Mouse (Mus musculus): ENCODE results near the gene Ikzf5. TPM values are rescaled to one million over a fixed set of nuclear protein-coding genes. Genes with fewer than 3 reads are reported as not detected.
A peak's percentile ranks its signal among the peaks of the same experiment; 100 is the strongest.

Gene Ikzf5
- polyA plus RNA-seq, 1 experiment from 2014 or later = 18.2 TPM

DNA sequence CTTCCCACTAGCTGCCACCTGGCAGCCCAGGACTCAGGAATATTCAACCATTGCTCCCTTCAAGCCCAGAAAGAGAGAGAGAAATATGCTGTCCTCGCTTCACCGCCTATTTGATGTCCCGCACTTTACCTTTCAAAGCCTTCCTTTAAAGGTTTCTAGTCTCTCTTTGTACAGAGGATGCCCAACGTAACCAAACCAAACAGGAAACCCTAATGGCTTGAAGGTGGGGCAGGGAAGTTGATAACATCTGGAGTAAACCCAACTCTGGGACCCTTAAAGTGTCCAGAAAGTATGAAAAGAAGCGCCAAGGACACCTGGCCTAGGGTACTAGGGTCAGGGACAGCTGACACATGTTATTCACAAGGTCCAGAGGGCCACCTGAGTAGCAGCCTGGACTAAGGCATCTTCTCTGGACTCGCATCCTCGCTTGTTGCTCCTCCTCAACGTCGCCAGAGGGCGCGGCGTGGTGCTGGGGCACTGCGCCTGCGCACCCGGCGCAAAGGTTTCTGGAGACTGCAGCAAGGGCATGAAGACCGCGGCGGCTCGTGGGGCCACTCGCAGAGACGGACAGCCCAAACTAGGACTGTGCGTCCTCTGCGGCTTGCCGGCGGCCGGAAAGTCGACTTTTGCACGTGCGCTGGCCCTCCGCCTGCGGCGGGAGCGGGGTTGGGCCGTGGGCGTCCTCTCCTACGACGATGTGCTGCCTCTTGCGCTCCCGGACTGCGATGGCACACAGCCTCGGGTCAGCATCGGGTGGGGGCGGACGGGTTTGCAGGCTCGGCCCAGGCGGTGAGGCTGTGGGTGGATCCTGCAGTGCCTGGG lies 39.5 kb downstream of the Ikzf5 start, which contains the start of gene Pstk:
TSS of gene Pstk (plus strand) at position 494 of the 822 bp plus-strand sequence.
- peak within 1 kb of the TSS; percentile 95 for H3K27ac ChIP-seq (ENCODE audit: low read length)
- ATAC-seq (ENCODE audit: insufficient number of reproducible peaks, insufficient read depth, low FRiP score, low read depth) = peak; percentile 94
- peak within 1 kb of the TSS; percentile 73 for H3K9ac ChIP-seq (replicated peaks; ENCODE audit: low read depth, low read length)
- H3K36me3 ChIP-seq (ENCODE audit: control insufficient read depth, insufficient read depth, low read length) = peaks cover 8% of the 10 kb centered on the region; the same call in 1 of the 2 replicates
- H3K4me2 ChIP-seq (replicated peaks; ENCODE audit: low read depth, low read length) = peak within 1 kb of the TSS; percentile 55
- 0 out of 2 replicates have a peak, but pooled peaks cover 3% of the 10 kb centered on the region for H3K4me1 ChIP-seq (ENCODE audit: control insufficient read depth, insufficient read depth, low read length)
- 4% methylated on average over 47 of the region's 47 CpGs for WGBS
- peak within 1 kb of the TSS; percentile 58 for H3K4me3 ChIP-seq (ENCODE audit: low read depth, low read length)
- no peaks in the 10 kb centered on the region for H3K9me3 ChIP-seq (ENCODE audit: control insufficient read depth, low read depth, low read length)
- no peaks in the 10 kb centered on the region for H3K27me3 ChIP-seq (ENCODE audit: control insufficient read depth, insufficient read depth, low read length)

DNA sequence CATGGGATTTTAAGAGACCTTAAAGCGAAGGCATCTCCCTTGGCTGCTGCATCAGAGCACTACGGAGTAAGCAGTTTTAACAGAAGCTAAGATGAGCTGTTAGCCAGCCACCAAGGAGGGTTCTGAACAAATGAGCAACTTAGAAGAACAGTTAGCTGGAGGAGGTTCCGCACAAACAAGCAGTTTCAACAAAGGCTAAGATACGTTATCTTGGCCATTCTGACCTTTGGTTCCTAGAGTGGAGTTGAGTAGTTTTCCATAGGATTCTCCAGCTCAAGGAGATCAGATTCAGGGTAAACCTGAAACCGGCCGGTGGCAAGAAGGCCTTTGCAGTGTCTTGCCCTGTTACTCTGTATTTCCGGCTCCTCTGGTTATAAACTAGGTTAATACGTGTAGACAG lies 46.2 kb downstream of the Ikzf5 start:
- no peak for ATAC-seq (ENCODE audit: insufficient number of reproducible peaks, insufficient read depth, low FRiP score, low read depth)
- Histone ChIP-seq H3K4me3 (ENCODE audit: low read depth, low read length) (no peak overlapping the region), H3K36me3 (ENCODE audit: control insufficient read depth, insufficient read depth, low read length) (no peaks in the 10 kb centered on the region), H3K9me3 (ENCODE audit: control insufficient read depth, low read depth, low read length) (no peaks in the 10 kb centered on the region), H3K4me2 (replicated peaks; ENCODE audit: low read depth, low read length) (no peak overlapping the region), H3K27me3 (ENCODE audit: control insufficient read depth, insufficient read depth, low read length) (no peaks in the 10 kb centered on the region), H3K9ac (replicated peaks; ENCODE audit: low read depth, low read length) (no peak overlapping the region), H3K4me1 (ENCODE audit: control insufficient read depth, insufficient read depth, low read length) (peaks cover 4% of the 10 kb centered on the region; the same call in 1 of the 2 replicates), H3K27ac (ENCODE audit: low read length) (no peak overlapping the region; the same call in 1 of the 2 replicates)
- 82% methylated on average over 8 of the region's 8 CpGs for WGBS

DNA sequence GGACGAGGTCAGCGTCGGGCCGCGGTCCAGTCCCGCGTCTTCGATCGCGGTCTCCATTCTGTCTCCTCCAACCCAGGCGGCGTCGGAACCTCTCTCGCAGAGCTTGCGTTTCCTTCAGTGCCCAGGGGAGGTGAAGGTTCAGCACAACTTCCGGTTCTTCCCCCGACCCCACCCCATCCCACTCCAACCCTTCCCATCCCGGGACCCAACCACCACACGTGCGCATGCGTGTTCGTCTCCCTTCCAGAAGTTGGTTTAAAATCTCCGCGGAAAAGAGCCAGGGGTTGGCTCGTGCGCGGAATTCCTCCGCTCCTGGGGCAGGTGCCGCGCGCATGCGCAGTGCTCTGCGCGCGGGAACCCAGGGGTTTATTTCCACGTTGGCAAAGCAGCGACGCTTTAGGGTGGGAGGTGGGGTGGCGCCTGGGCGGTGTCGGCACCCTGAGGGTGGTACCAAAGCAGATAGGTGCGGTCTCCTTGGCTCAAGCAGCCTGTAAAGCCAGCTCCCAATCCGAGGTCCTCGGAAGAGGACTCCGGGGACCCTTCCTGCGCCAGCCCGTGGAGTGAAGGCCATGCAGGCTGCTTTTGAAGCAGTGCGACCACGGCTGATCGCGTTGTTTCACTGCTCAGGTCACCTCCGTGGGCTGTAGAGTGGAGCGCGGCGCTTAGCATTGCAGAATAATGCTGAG lies 47.6 kb downstream of the Ikzf5 start, which contains the start of gene 2310057M21Rik:
TSS of gene 2310057M21Rik (minus strand) at position 145 of the 686 bp plus-strand sequence.
- WGBS = under 1% methylated on average over 55 of the region's 55 CpGs

DNA sequence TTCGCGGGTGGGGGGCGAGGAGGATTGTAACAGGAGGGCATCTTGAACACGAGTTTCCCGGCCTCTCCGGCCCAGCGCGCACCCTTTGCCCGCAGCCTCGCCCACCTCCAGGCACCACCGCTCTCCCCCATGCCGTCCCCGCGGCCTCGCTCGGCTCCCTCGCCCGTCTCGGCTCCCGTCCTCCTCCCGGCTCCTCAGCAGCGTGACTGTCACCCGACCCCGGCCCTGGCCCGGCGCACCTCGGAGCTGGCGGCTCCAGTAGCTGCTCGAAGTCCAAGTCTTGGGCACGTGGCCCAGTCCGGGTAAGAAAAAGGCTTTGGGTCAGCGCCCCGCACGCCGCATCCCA lies 48.1 kb downstream of the Ikzf5 start:
- Histone ChIP-seq H3K27me3 (ENCODE audit: control insufficient read depth, insufficient read depth, low read length) (no peaks in the 10 kb centered on the region), H3K9ac (replicated peaks; ENCODE audit: low read depth, low read length) (peak overlapping the region; percentile 87), H3K36me3 (ENCODE audit: control insufficient read depth, insufficient read depth, low read length) (no peaks in the 10 kb centered on the region; the same call in none of the 2 replicates), H3K27ac (ENCODE audit: low read length) (peak overlapping the region; percentile 86), H3K9me3 (ENCODE audit: control insufficient read depth, low read depth, low read length) (no peaks in the 10 kb centered on the region), H3K4me2 (replicated peaks; ENCODE audit: low read depth, low read length) (peak overlapping the region; percentile 64), H3K4me1 (ENCODE audit: control insufficient read depth, insufficient read depth, low read length) (peaks cover 4% of the 10 kb centered on the region; the same call in 1 of the 2 replicates), H3K4me3 (ENCODE audit: low read depth, low read length) (peak overlapping the region; percentile 89)
- peak; percentile 62 for ATAC-seq (ENCODE audit: insufficient number of reproducible peaks, insufficient read depth, low FRiP score, low read depth)
- WGBS = 0% methylated on average over 32 of the region's 35 CpGs

More for the DNA sequence above, 47.6 kb downstream of the Ikzf5 start, which contains the start of gene 2310057M21Rik:
- Histone ChIP-seq H3K27me3 (ENCODE audit: control insufficient read depth, insufficient read depth, low read length) (no peaks in the 10 kb centered on the region), H3K4me3 (ENCODE audit: low read depth, low read length) (peak within 1 kb of the TSS; percentile 89), H3K4me1 (ENCODE audit: control insufficient read depth, insufficient read depth, low read length) (peaks cover 4% of the 10 kb centered on the region; the same call in 1 of the 2 replicates), H3K27ac (ENCODE audit: low read length) (peak within 1 kb of the TSS; percentile 94), H3K9me3 (ENCODE audit: control insufficient read depth, low read depth, low read length) (no peaks in the 10 kb centered on the region), H3K9ac (replicated peaks; ENCODE audit: low read depth, low read length) (peak within 1 kb of the TSS; percentile 87), H3K4me2 (replicated peaks; ENCODE audit: low read depth, low read length) (peak within 1 kb of the TSS; percentile 86), H3K36me3 (ENCODE audit: control insufficient read depth, insufficient read depth, low read length) (no peaks in the 10 kb centered on the region; the same call in none of the 2 replicates)
- peak; percentile 97 for ATAC-seq (ENCODE audit: insufficient number of reproducible peaks, insufficient read depth, low FRiP score, low read depth)

DNA sequence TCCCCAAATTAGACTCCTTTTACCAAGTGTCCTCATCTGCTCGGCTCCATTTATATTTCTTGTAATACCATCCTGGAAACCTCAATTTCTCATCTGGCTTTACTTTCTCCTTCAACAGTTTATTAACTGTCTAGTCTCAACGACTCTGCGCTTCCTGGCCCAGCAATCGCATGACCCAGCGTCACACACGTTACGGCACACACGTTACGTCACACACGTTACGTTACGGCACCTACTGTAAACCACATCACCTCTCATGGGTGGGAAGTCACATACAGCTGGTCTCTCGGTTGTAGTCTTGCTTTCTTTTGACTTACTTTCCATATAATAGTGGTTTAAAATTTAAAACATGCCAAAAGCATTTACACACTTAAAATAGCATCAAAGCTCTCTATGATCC lies 54.2 kb downstream of the Ikzf5 start:
- H3K4me2 ChIP-seq (replicated peaks; ENCODE audit: low read depth, low read length) = no peak overlapping the region
- H3K36me3 ChIP-seq (ENCODE audit: control insufficient read depth, insufficient read depth, low read length) = peaks cover 15% of the 10 kb centered on the region
- no peak for ATAC-seq (ENCODE audit: insufficient number of reproducible peaks, insufficient read depth, low FRiP score, low read depth)
- WGBS = 97% methylated on average over 13 of the region's 13 CpGs
- H3K4me1 ChIP-seq (ENCODE audit: control insufficient read depth, insufficient read depth, low read length) = no peaks in the 10 kb centered on the region
- no peak overlapping the region for H3K4me3 ChIP-seq (ENCODE audit: low read depth, low read length)
- no peak overlapping the region for H3K9ac ChIP-seq (replicated peaks; ENCODE audit: low read depth, low read length)
- H3K27me3 ChIP-seq (ENCODE audit: control insufficient read depth, insufficient read depth, low read length) = no peaks in the 10 kb centered on the region
- no peak overlapping the region for H3K27ac ChIP-seq (ENCODE audit: low read length)
- H3K9me3 ChIP-seq (ENCODE audit: control insufficient read depth, low read depth, low read length) = no peaks in the 10 kb centered on the region

DNA sequence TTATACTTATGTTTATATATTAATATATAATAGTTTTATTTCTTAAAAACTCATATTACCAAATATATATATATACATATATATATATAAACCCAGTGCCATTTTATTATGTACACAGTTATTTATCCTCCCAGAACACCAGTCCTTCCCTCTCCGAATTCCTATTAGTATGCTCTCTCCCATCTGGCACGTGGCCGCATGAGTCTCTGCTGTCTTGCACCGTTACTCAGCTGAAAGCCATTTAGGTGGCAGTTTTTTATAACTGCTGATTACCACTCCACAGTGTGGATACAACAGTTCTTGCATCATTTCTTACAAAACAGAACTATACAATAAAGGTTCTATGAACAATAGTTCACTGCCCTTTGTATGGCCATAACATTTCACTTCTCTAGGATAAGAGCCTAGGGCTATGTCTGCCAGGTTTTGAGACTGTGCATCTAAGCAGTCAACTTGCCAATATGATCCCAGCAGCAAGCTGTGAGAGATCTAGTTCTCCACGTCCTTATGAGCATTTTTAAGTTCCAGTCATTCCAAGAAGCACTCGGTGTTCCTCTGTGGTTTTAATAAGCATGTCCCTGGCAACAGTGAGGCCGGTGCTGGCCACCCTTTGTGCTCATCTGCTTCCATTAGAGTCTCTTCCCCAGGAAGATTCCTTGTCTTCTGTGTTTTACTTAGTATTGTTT lies 64.3 kb downstream of the Ikzf5 start:
- H3K4me2 ChIP-seq (replicated peaks; ENCODE audit: low read depth, low read length) = no peak overlapping the region
- no peaks in the 10 kb centered on the region for H3K4me1 ChIP-seq (ENCODE audit: control insufficient read depth, insufficient read depth, low read length)
- 81% methylated on average over 7 of the region's 7 CpGs for WGBS
- no peak overlapping the region for H3K4me3 ChIP-seq (ENCODE audit: low read depth, low read length)
- no peaks in the 10 kb centered on the region for H3K27me3 ChIP-seq (ENCODE audit: control insufficient read depth, insufficient read depth, low read length)
- ATAC-seq (ENCODE audit: insufficient number of reproducible peaks, insufficient read depth, low FRiP score, low read depth) = no peak
- H3K9ac ChIP-seq (replicated peaks; ENCODE audit: low read depth, low read length) = no peak overlapping the region
- H3K9me3 ChIP-seq (ENCODE audit: control insufficient read depth, low read depth, low read length) = no peaks in the 10 kb centered on the region
- H3K27ac ChIP-seq (ENCODE audit: low read length) = no peak overlapping the region
- H3K36me3 ChIP-seq (ENCODE audit: control insufficient read depth, insufficient read depth, low read length) = peaks cover 48% of the 10 kb centered on the region

All from stomach, embryonic 14.5 days (tissue).